Mouse (Mus musculus) small intestine, adult 2 months (tissue): ENCODE results near the gene Psrc1. TPM values are rescaled to one million over a fixed set of nuclear protein-coding genes. Genes with fewer than 3 reads are reported as not detected.

Source experiments
- H3K27ac ChIP-seq: fragments of 200-500 bp; 2 replicates; pipeline ENCODE4 v1.5.1; 2012; ENCODE audit warnings: low read depth, low read length, control low read depth, inconsistent platforms; ENCODE audit not compliant: insufficient read depth
- H3K27me3 ChIP-seq: fragments of 200-500 bp; 2 replicates; pipeline ENCODE4 v1.6.1; 2012; ENCODE audit warnings: mild to moderate bottlenecking, moderate library complexity, low read length, inconsistent platforms; ENCODE audit not compliant: control insufficient read depth, insufficient read depth
- H3K36me3 ChIP-seq: fragments of 200-500 bp; 2 replicates; pipeline ENCODE4 v1.6.1; 2012; ENCODE audit warnings: mild to moderate bottlenecking, low read length, control low read depth, inconsistent platforms; ENCODE audit not compliant: control insufficient read depth, insufficient read depth
- H3K4me1 ChIP-seq: fragments of 200-500 bp; 2 replicates; pipeline ENCODE4 v1.6.1; 2012; ENCODE audit warnings: low read length, inconsistent platforms, mixed read lengths; ENCODE audit not compliant: control insufficient read depth, insufficient read depth, insufficient read length
- H3K4me3 ChIP-seq: fragments of 200-500 bp; 2 replicates; pipeline ENCODE4 v1.5.1; 2012; ENCODE audit warnings: low read depth, mild to moderate bottlenecking, control low read depth, inconsistent platforms, low read length, moderate library complexity
- CTCF ChIP-seq: fragments of 200-500 bp; IDR thresholded peaks from 2 replicates; pipeline ENCODE4 v1.5.1; 2012; ENCODE audit warnings: low read depth, mild to moderate bottlenecking, control low read depth, inconsistent platforms, low read length, moderate library complexity, mixed read lengths; ENCODE audit not compliant: insufficient replicate concordance, insufficient read length; ENCODE audit errors: extremely low read depth
- POLR2A ChIP-seq: fragments of 200-500 bp; IDR thresholded peaks from 2 replicates; pipeline ENCODE4 v1.6.1; 2012; ENCODE audit warnings: low read depth, mild to moderate bottlenecking, control low read depth, inconsistent platforms, low read length, moderate library complexity
- WGBS: fragments of 180-500 bp; shearing (Covaris S2); methylation state at CpG from one replicate; pipeline ENCODE4 v1.1.7; 2018; 5-methylcytosine and 5-hydroxymethylcytosine counted together
- polyA plus RNA-seq: library from polyadenylated mRNA; depleted of rRNA; stranded (reverse); fragments of >200 nt; gene quantifications from 2 replicates; pipeline ENCODE4 v1.2.3, GENCODE M21; 2012

Psrc1 gene
- polyA plus RNA-seq, 1 experiment, result 5.3 TPM

DNA sequence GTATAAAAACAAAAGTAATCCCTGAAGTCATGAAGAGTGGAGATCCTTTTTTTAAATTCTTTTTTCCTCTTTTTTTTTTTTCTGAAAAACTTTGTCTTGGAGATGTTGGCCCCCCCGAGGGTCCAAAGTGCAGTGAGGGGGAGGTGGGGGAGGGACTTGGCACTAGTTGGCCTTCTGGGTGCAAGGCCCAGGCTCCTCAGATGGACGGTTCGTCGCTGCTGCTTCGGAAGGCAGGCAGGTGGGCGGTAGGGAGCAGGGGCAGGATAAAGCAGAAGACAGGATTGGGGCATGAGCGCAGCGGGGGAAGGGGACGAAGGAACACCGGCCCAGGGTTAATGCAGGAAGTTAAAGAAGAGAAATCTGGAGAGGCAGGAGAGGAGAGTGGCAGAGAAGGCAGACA is 8.7 kb downstream of the Psrc1 start:
- no peak for TF ChIP-seq POLR2A
- TF ChIP-seq CTCF, result no peak
- Histone ChIP-seq H3K4me3 (no peak overlapping the region), H3K27me3 (no peaks in the 10 kb centered on the region), H3K4me1 (no peaks in the 10 kb centered on the region), H3K36me3 (no peaks in the 10 kb centered on the region), H3K27ac (no peak overlapping the region)
- 29% methylated on average over 10 of the region's 10 CpGs for WGBS

DNA sequence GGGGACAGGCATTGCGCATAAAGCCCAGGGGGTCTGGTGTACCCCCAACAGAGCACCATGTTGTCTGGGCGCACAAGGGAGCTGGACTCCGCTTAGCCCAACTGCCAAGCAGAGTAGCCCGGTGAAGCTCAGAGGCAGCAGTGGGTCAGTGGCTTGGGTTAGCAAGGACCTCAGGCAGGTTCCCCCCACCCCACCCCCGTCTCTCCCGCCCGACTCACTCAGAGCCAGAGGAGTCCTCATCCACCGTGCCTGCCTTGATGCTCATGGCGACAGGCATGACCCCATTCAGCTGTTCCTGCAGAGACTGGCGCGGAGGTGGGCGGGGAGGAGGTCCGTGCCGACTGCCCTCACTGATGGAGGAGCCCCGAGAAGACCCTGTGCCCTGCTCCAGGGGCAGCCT is 9.2 kb downstream of the Psrc1 start:
- WGBS, result 81% methylated on average over 15 of the region's 15 CpGs
- TF ChIP-seq POLR2A, result no peak
- no peak for TF ChIP-seq CTCF
- Histone ChIP-seq H3K4me3 (no peak overlapping the region), H3K36me3 (no peaks in the 10 kb centered on the region), H3K27ac (no peak overlapping the region), H3K4me1 (no peaks in the 10 kb centered on the region), H3K27me3 (no peaks in the 10 kb centered on the region)

DNA sequence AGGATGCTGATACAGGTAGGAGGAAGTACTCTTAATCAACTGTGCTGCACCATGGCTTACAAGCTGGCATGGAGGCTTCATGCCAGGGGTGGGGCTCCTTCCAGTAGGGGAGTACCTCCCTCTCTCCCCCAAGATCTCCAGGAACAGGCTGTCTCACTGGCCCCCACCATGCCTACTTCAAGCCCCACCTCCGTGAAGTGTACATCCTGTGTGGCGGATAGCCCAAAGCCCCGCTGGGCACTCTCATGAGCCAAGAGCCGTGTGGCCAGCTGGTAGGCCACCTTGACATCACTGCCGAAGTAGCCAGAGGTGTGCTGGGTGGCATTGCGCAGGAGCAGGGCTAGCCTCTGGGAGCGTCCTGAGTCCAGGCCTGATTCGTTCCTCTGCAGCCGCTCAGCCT is 14.6 kb downstream of the Psrc1 start:
- TF ChIP-seq POLR2A, result no peak
- no peak for TF ChIP-seq CTCF
- H3K4me1 ChIP-seq, result peaks cover 3% of the 10 kb centered on the region; the same call in 1 of the 2 replicates
- WGBS, result 90% methylated on average over 9 of the region's 9 CpGs
- H3K36me3 ChIP-seq, result no peaks in the 10 kb centered on the region
- H3K4me3 ChIP-seq, result no peak overlapping the region
- no peaks in the 10 kb centered on the region for H3K27me3 ChIP-seq
- no peak overlapping the region for H3K27ac ChIP-seq

DNA sequence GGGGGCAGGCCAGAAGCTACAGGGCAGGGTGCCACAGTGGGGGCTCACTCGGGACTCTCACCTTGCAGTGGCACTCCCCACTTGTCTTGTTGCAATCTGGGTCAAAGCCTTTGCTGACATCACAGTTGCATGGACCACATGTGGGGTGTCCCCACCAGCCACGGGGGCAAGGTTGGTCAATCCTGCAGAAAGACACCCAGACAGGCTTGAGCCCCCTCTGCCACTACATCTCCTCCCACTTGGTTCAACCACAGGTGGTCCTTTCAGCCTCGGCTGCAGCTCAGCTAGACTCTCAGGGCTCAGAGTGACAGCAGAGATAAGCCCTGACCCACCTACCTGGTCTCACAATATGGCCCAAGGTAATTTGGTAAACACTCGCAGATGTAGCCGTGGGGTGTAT is 16.8 kb downstream of the Psrc1 start:
- no peak overlapping the region for H3K4me3 ChIP-seq
- TF ChIP-seq CTCF (no peak), POLR2A (no peak)
- WGBS, result 91% methylated on average over 5 of the region's 5 CpGs
- H3K4me1 ChIP-seq, result peaks cover 3% of the 10 kb centered on the region; the same call in 1 of the 2 replicates
- no peaks in the 10 kb centered on the region for H3K27me3 ChIP-seq
- H3K27ac ChIP-seq, result no peak overlapping the region
- no peaks in the 10 kb centered on the region for H3K36me3 ChIP-seq

DNA sequence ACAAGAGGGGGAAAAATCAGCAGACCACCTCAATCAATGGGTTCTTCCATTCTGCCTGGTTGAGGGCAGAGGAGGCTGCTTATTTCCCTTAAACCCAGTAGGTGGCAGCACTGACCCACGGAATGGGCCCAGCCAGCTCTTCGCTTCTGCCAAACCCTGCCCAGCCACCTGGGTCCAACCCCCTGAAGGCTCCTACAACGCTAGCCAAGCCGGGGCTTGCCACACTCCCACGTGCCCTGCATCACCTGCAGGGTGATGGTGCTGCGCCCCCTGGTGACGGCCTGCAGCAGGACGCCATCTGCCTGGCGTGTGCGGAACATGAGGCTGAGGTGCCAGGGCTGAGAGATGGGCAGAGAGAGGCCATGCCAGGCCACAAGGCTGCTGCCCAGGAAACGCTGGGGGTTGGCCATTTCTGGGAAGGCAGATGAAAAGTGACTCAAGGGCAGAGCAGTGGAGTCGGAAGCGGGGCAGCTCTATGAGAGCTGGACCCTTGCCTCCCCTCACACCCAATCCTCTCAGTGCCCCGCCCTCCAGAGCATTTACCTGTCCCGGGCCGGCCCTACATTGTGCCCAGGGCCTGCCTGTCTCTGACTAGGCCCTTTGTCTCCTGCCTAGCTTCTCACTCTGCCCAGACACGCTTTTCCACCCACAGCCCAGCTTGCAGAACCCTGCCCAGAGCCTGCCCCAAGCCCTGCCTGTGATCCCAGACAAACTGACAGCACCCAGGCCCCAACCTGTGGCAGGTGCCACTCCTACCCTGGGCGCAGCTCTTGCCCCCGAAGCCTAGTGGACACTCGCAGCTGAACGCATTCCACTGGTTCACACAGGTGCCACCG is 18.3 kb downstream of the Psrc1 start:
- Histone ChIP-seq H3K36me3 (no peaks in the 10 kb centered on the region), H3K4me1 (peaks cover 3% of the 10 kb centered on the region; the same call in 1 of the 2 replicates), H3K27me3 (no peaks in the 10 kb centered on the region), H3K4me3 (no peak overlapping the region), H3K27ac (no peak overlapping the region)
- TF ChIP-seq POLR2A (0 out of 2 replicates have a peak, but pooled peaks have one; percentile 7), CTCF (peak; percentile 96; the same call in 1 of the 2 replicates)
- 27% methylated on average over 22 of the region's 22 CpGs for WGBS

DNA sequence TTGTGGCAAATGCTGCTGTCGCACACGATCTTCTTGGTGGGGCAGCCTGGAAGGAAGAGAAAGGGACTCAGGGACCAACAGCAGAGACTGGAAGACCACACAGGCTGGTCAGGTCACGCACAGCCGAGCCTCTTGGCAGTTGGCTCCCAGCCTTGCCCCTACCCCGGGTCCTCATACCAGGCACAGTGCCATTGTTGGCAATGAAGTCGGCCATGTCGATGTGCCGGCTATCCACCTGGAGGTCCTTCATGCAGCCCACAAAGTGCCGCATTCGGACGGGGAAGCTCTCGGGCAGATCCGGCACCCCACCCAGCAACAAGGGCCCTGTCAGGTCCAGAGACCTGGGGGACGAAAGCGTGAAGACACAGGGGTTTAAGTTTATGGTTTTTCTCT is 18.9 kb downstream of the Psrc1 start:
- WGBS, result 94% methylated on average over 15 of the region's 15 CpGs

DNA sequence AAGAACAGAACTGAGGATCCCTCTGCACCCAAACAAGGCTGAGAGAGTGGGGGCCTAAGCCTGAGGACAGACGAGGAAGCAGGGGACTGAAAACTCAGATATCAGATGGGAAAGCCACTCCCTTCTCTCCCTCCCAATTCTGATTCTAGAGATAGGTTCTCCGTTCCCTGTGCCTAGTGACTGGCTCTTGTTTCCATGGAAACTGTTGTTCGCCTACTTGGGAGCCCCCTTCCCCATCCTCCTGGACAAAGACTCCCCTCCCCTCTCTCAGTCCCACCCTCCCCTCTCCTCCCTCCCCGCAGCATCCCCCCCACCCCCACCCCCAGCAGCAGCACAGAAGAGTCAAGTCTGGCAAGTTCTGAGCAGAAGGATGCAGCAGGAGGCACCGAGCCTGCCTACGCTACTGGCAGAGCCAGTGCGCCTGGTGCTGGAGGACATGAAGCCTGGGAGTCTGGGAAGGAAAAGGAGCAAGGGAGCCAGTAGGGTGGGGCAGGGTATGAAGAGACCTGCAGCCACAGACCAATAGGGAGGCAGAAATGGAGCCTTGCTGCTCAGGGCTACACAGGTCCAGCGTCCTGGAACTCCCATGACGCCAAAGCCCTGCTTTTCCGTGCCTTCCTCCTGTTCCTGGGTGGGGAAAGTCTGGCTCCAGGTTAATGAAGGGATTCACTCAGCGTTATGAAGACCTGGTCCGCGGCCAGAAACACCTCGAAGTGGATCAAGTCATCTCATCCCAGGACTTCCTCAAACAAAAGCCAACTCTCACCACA is 22.1 kb downstream of the Psrc1 start:
- Histone ChIP-seq H3K36me3 (no peaks in the 10 kb centered on the region), H3K4me3 (no peak overlapping the region), H3K27ac (no peak overlapping the region), H3K27me3 (no peaks in the 10 kb centered on the region), H3K4me1 (peaks cover 3% of the 10 kb centered on the region; the same call in 1 of the 2 replicates)
- WGBS, result 61% methylated on average over 14 of the region's 14 CpGs
- TF ChIP-seq CTCF, result no peak

More for the DNA sequence above, 18.9 kb downstream of the Psrc1 start:
- Histone ChIP-seq H3K4me1 (peaks cover 3% of the 10 kb centered on the region; the same call in 1 of the 2 replicates), H3K36me3 (no peaks in the 10 kb centered on the region), H3K27ac (no peak overlapping the region), H3K4me3 (no peak overlapping the region), H3K27me3 (no peaks in the 10 kb centered on the region)
- TF ChIP-seq CTCF (no peak), POLR2A (no peak)
